Mouse (Mus musculus) gonadal fat pad, adult 2 months (tissue): ENCODE data around the gene Abca7. TPM values are rescaled to one million over a fixed set of nuclear protein-coding genes. Genes with fewer than 3 reads are reported as not detected.
"Not testable (repeated sequence)": the region's sequence is repeated elsewhere in the genome, so short reads cannot be mapped to it uniquely, and the experiment has no call there.

Experiments
- DNase-seq: peaks from one replicate; pipeline ENCODE4 v3.0.0-alpha.2; 2012; ENCODE audit warnings: low read depth
- polyA plus RNA-seq: library from polyadenylated mRNA; depleted of rRNA; stranded (reverse); fragments of >200 nt; gene quantifications from 2 replicates; pipeline ENCODE4 v1.2.3, GENCODE M21; 2012

Abca7 gene
- polyA plus RNA-seq, 1 experiment = 8.5 TPM

GRCm38 (mm10) chr10:80045766-80046165 lies 49.5 kb downstream of the Abca7 start:
- DNase-seq = no peak

- DNase-seq = no peak
These were observed 50.8 kb downstream of the Abca7 start, which contains the start of gene Gpx4 for GRCm38 (mm10) chr10:80047041-80047565. TSS of gene Gpx4 (plus strand) at chr10:80047166.

- DNase-seq = no peak
These were observed 52.1 kb downstream of the Abca7 start for GRCm38 (mm10) chr10:80048396-80048795.

- DNase-seq = no peak
These were observed 52.5 kb downstream of the Abca7 start for GRCm38 (mm10) chr10:80048834-80049233.

GRCm38 (mm10) chr10:80050244-80050643 lies 54.0 kb downstream of the Abca7 start:
- no peak for DNase-seq

GRCm38 (mm10) chr10:80050885-80051617 lies 54.8 kb downstream of the Abca7 start:
- DNase-seq = no peak

- no peak for DNase-seq
These were observed 55.5 kb downstream of the Abca7 start for GRCm38 (mm10) chr10:80051618-80052373.

GRCm38 (mm10) chr10:80052374-80052764 lies 56.1 kb downstream of the Abca7 start:
- no peak for DNase-seq

GRCm38 (mm10) chr10:80053259-80053780 lies 57.0 kb downstream of the Abca7 start:
- no peak for DNase-seq

- no peak for DNase-seq
These were observed 57.8 kb downstream of the Abca7 start for GRCm38 (mm10) chr10:80053831-80054815.

- DNase-seq = not testable (repeated sequence)
These were observed 58.6 kb downstream of the Abca7 start for GRCm38 (mm10) chr10:80054911-80055310.

GRCm38 (mm10) chr10:80055364-80055763 lies 59.1 kb downstream of the Abca7 start:
- DNase-seq = no peak

GRCm38 (mm10) chr10:80055891-80056290 lies 59.6 kb downstream of the Abca7 start:
- no peak for DNase-seq

- DNase-seq = no peak
These were observed 60.2 kb downstream of the Abca7 start for GRCm38 (mm10) chr10:80056506-80056905.

- DNase-seq = no peak
These were observed 60.8 kb downstream of the Abca7 start for GRCm38 (mm10) chr10:80056976-80057682.

- no peak for DNase-seq
These were observed 61.5 kb downstream of the Abca7 start for GRCm38 (mm10) chr10:80057683-80058326.

GRCm38 (mm10) chr10:80063104-80063503 lies 66.8 kb downstream of the Abca7 start:
- DNase-seq = no peak

- DNase-seq = no peak
These were observed 67.8 kb downstream of the Abca7 start for GRCm38 (mm10) chr10:80063877-80064650.
